Mouse (Mus musculus) kidney, embryonic 14.5 days (tissue): ENCODE results near the gene Cdc42ep4. TPM values are rescaled to one million over a fixed set of nuclear protein-coding genes. Genes with fewer than 3 reads are reported as not detected.

ENCODE experiments used
- ATAC-seq: fragments of 200-750 bp; cut with Nextera tagmentation; 2 replicates; pipeline ENCODE4 v1.8.0; 2017; ENCODE audit warnings: moderate number of reproducible peaks, mild to moderate bottlenecking, moderate TSS enrichment, moderate library complexity; ENCODE audit not compliant: low FRiP score, low TSS enrichment
- H3K27ac ChIP-seq: fragments of 300-500 bp; sonication (generic); 2 replicates; pipeline ENCODE4 v1.5.1; 2014; ENCODE audit warnings: low read depth, mild to moderate bottlenecking, low read length, moderate library complexity, mixed read lengths
- H3K27me3 ChIP-seq: fragments of 300-500 bp; sonication (generic); 2 replicates; pipeline ENCODE4 v1.6.1; 2014; ENCODE audit warnings: mild to moderate bottlenecking, low read length; ENCODE audit not compliant: control insufficient read depth, insufficient read depth
- H3K36me3 ChIP-seq: fragments of 300-500 bp; sonication (generic); 2 replicates; pipeline ENCODE4 v1.6.1; 2014; ENCODE audit warnings: low read length, mixed read lengths; ENCODE audit not compliant: control insufficient read depth, insufficient read depth
- H3K4me1 ChIP-seq: fragments of 300-500 bp; sonication (generic); 2 replicates; pipeline ENCODE4 v1.6.1; 2014; ENCODE audit warnings: low read length, mixed read lengths; ENCODE audit not compliant: control insufficient read depth, insufficient read depth
- H3K4me2 ChIP-seq: fragments of 300-500 bp; sonication (generic); replicated peaks from 2 replicates; pipeline ENCODE4 v1.6.1; 2014; ENCODE audit warnings: low read depth, mild to moderate bottlenecking, low read length
- H3K4me3 ChIP-seq: fragments of 300-500 bp; sonication (generic); 2 replicates; pipeline ENCODE4 v1.5.1; 2014; ENCODE audit warnings: mild to moderate bottlenecking, low read length
- H3K9ac ChIP-seq: fragments of 300-500 bp; sonication (generic); 2 replicates; pipeline ENCODE4 v1.6.1; 2014; ENCODE audit warnings: low read depth, mild to moderate bottlenecking, low read length, moderate library complexity
- H3K9me3 ChIP-seq: fragments of 300-500 bp; sonication (generic); 2 replicates; pipeline ENCODE4 v1.6.1; 2016; ENCODE audit warnings: low read length; ENCODE audit not compliant: control insufficient read depth
- WGBS: fragments of 180-500 bp; shearing (Covaris S2); extraction: QIAGEN DNeasy Blood & Tissue Kit; methylation state at CpG from one replicate; pipeline ENCODE4 v1.1.7; 2014; 5-methylcytosine and 5-hydroxymethylcytosine counted together
- polyA plus RNA-seq: library from polyadenylated mRNA; unstranded; fragments of >200 nt; fragmentation: Nextera tagmentation; extraction: Ambion mirVana; gene quantifications from 2 replicates; pipeline ENCODE4 v1.2.1, GENCODE M21; 2014

The Cdc42ep4 gene
- polyA plus RNA-seq, 1 experiment from 2014 or later, result 45.4 TPM

DNA sequence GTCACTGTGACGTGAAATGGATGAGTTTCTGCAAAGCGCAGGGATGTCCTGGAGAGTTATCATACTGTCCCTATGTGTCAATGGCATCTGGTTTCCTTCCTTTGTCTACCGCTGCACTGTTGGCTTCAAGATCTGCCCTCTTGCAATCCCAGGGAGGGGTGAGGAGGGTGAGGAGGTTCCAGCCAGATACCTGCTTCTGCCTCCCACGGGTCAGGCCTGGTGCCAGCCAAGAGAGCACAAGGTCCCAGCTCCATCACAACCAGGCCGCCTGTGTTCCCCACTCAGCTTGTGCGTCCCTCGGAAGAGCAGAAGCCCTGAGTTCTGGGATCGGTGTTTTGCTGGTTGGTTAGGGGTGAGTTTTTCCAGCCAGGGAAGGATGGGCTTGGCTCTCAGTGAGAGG is 15.6 kb upstream of the Cdc42ep4 start:
- no peak overlapping the region for H3K4me3 ChIP-seq

DNA sequence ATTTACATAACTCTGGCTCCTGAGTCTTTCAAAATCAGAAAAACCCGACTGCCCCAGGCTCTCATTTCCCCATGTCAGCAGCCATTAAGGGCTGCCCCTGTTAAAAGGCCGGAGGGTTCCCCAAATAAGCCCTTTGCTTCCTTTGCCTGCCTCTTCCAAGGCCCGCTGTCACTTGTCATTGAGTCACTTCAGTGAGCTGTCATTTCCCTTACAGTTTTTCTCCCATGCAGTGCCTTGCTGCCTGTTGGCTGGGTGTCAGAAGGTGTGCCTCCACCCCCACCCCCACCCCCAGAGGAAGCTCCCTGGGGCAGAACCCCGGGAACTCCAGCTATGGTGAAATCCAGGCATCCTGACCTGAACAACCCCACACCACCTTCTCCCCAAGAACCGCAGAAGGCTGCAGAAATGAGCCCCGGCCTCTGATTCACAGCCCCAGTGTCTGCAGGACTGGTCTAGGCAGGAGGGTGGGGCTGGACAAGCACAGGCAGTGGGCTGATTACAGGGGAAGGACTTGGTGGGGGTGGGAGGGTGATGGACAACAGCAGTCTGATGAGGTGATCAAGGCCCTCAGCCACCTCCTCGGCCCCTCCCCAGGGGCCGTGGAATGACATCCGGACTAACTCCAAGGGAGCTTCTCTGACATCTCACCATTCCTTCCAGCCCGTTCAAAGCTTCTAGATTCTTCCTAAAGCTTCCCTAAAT is 14.8 kb upstream of the Cdc42ep4 start:
- H3K4me3 ChIP-seq, result no peak overlapping the region
- no peak for ATAC-seq
- H3K27me3 ChIP-seq, result no peaks in the 10 kb centered on the region
- H3K4me2 ChIP-seq, result no peak overlapping the region
- H3K4me1 ChIP-seq, result peaks cover 26% of the 10 kb centered on the region
- no peak overlapping the region for H3K9ac ChIP-seq
- 31% methylated on average over 10 of the region's 10 CpGs for WGBS
- no peaks in the 10 kb centered on the region for H3K36me3 ChIP-seq
- no peak overlapping the region; the same call in 1 of the 2 replicates for H3K27ac ChIP-seq
- H3K9me3 ChIP-seq, result no peaks in the 10 kb centered on the region

More for the DNA sequence above, 15.6 kb upstream of the Cdc42ep4 start:
- no peaks in the 10 kb centered on the region for H3K36me3 ChIP-seq
- ATAC-seq, result peak; percentile 12; the same call in 1 of the 2 replicates
- H3K4me2 ChIP-seq, result no peak overlapping the region
- no peak overlapping the region; the same call in 1 of the 2 replicates for H3K9ac ChIP-seq
- no peaks in the 10 kb centered on the region for H3K27me3 ChIP-seq
- WGBS, result 44% methylated on average over 8 of the region's 8 CpGs
- peaks cover 26% of the 10 kb centered on the region for H3K4me1 ChIP-seq
- no peaks in the 10 kb centered on the region for H3K9me3 ChIP-seq
- H3K27ac ChIP-seq, result peak overlapping the region; percentile 59; the same call in 1 of the 2 replicates

DNA sequence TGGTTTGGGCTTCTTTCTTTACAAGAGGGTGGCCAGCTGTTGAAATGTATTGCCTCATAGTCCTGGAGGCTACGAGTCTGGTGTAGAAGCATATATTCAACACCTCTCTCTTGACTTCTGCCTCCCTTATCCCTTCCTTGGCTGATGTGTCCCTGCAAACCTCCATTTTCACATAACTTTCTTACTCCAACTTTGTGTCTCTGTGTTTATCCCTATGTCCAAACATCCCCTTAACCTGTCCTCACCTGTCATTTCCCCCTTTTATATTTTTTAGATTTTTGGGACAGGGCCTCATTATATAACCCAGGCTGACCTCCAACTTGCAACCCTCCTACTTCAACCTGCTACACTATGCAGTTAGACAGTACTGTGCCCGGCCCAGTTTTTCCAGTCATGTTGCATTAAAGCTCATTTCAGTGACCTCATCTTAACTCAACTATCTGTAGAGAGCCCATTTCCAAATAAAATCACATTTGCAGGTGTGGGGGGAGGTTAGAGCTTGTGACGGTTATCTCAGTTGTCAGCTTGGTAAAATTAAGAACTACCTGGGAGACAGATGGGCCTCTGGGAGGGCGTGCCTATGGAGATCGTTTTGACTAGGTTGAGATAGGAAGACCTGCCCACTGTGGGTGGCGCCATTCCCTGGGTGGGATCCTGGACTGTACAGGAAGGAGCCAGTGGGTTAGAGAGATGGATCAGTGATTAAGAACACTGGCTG is 12.6 kb upstream of the Cdc42ep4 start:
- Histone ChIP-seq H3K4me1 (peaks cover 26% of the 10 kb centered on the region), H3K9me3 (no peaks in the 10 kb centered on the region), H3K27me3 (no peaks in the 10 kb centered on the region), H3K36me3 (no peaks in the 10 kb centered on the region), H3K4me3 (no peak overlapping the region), H3K27ac (no peak overlapping the region), H3K9ac (no peak overlapping the region), H3K4me2 (no peak overlapping the region)
- ATAC-seq, result no peak
- 83% methylated on average over 6 of the region's 6 CpGs for WGBS

DNA sequence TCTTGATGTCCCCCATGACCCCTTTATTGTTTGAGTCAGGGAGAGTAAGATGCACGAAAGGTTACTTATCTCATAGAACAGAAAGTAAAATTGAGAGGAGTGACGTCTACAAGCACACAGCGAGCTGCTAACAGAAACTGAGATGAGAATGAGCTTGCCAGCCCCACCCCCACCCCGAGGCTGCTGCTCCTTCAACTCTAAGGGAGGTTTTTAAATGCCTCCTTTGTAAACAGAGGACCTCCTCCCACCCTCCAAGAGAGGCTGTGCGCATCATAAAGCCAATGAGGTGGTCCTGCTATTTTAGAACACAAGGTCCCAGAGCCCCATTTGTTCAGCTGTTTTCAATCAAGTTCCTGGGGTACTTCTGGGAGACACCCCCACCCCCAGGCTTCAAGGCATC is 11.8 kb upstream of the Cdc42ep4 start:
- Histone ChIP-seq H3K9me3 (no peaks in the 10 kb centered on the region), H3K4me3 (no peak overlapping the region), H3K36me3 (no peaks in the 10 kb centered on the region), H3K4me2 (peak overlapping the region; percentile 9; the same call in 1 of the 2 replicates), H3K4me1 (peaks cover 26% of the 10 kb centered on the region), H3K27ac (no peak overlapping the region), H3K27me3 (no peaks in the 10 kb centered on the region), H3K9ac (no peak overlapping the region)
- WGBS, result 11% methylated on average over 5 of the region's 5 CpGs
- peak; percentile 36; the same call in 1 of the 2 replicates for ATAC-seq

DNA sequence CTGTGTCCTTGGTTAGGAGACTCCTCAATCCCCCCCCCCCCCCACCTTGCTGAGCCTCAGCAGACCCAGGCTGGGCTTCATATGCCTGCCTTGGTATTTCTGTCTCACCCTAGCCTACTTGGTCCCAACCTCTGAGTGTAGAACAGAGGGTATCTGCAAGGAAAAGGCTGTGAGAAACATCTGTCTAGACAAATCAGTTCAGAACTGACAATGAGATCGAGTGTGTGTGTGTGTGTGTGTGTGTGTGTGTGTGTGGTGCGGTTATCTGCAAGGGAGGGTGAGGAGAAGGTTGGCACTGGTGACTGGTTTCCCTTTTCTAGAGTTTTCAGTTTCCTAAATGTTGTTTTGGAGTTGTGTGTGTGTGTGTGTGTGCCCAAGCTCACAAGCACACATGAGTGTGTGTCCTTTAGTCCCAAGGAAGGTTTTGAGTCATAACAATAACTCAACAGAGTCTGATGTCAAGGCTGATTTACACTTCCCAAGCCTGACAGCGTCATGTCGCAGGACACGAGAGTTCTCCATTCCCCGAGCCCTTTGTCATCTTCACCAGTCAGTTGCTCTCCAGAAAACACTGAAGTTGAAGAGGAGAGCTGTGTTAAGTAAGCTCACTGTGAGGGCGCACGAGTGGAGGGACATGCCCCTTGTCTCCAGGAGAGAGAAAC is 10.6 kb upstream of the Cdc42ep4 start:
- no peaks in the 10 kb centered on the region for H3K36me3 ChIP-seq
- H3K4me2 ChIP-seq, result no peak overlapping the region
- H3K4me3 ChIP-seq, result no peak overlapping the region
- peaks cover 21% of the 10 kb centered on the region for H3K4me1 ChIP-seq
- WGBS, result 69% methylated on average over 8 of the region's 8 CpGs
- no peaks in the 10 kb centered on the region for H3K9me3 ChIP-seq
- H3K27me3 ChIP-seq, result no peaks in the 10 kb centered on the region
- no peak overlapping the region for H3K27ac ChIP-seq
- no peak overlapping the region for H3K9ac ChIP-seq
- ATAC-seq, result no peak

DNA sequence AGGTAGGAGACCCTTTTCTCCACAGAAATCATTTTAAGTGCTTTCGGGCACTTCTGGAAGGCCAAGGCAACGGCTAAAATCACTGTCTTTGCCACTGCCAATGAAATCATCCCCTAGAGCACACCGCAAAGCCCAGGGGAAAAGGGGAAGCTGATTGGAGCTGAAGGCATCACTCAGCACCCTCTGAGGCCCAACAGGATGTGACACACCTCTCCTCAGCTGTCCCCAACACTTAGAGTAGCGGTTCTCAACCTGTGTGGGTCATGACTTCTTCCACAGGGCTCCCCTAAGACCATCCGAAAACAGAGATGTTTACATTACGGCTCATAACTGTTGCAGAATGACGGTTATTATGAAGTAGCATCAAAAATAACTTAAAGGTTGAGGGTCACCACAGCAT is 10.0 kb upstream of the Cdc42ep4 start:
- peaks cover 14% of the 10 kb centered on the region for H3K4me1 ChIP-seq
- no peaks in the 10 kb centered on the region for H3K27me3 ChIP-seq
- H3K27ac ChIP-seq, result no peak overlapping the region
- no peak for ATAC-seq
- WGBS, result 86% methylated on average over 7 of the region's 7 CpGs
- H3K4me2 ChIP-seq, result no peak overlapping the region
- no peak overlapping the region for H3K4me3 ChIP-seq
- H3K36me3 ChIP-seq, result no peaks in the 10 kb centered on the region
- no peak overlapping the region for H3K9ac ChIP-seq
- H3K9me3 ChIP-seq, result no peaks in the 10 kb centered on the region

DNA sequence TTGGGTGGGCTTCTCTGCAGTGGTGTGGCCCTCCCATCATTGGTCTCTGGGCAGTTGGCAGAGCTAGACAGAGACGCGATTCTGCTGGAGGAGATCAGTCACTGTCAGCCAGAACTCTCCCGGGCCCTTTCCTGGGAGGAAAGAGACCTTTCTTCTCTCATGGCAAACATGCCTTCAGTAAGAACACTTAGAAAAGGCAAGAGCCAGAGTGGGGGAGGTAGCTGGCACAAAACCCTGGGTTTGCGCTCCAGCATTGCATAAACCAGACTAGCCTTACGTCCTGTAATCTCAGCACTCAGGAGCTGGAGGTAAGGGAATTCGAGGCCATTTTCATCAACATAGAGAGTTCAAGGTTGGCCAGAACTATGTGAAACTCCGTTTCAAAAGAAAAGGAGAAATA is 8.8 kb upstream of the Cdc42ep4 start:
- ATAC-seq, result no peak
- Histone ChIP-seq H3K27me3 (no peaks in the 10 kb centered on the region), H3K9me3 (no peaks in the 10 kb centered on the region), H3K4me1 (peaks cover 6% of the 10 kb centered on the region), H3K9ac (no peak overlapping the region), H3K27ac (no peak overlapping the region), H3K4me3 (no peak overlapping the region), H3K4me2 (no peak overlapping the region), H3K36me3 (no peaks in the 10 kb centered on the region)
- 59% methylated on average over 7 of the region's 7 CpGs for WGBS

DNA sequence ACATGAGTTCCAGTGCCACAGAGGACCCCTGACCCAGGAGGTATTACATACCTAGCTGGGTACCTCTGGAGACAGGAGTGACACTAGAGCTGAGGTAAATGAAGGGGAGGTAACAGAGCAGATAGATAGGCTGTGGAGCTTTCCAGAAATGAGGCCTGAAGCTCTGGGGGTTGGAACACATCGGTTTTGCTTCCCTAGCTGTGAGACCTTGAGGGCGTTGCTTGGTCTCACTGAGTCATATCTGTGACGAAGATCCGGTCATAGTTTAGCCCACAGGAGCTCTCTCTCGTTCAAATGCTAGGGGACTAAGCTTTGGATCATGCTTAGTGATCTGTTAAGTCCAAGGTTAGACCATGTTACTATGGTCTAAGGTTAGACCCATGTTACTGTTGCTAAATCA is 7.2 kb upstream of the Cdc42ep4 start:
- no peak for ATAC-seq
- no peaks in the 10 kb centered on the region for H3K27me3 ChIP-seq
- 90% methylated on average over 5 of the region's 5 CpGs for WGBS
- H3K27ac ChIP-seq, result no peak overlapping the region
- H3K4me2 ChIP-seq, result no peak overlapping the region
- H3K9me3 ChIP-seq, result no peaks in the 10 kb centered on the region
- no peak overlapping the region for H3K4me3 ChIP-seq
- H3K4me1 ChIP-seq, result peaks cover 4% of the 10 kb centered on the region
- H3K9ac ChIP-seq, result no peak overlapping the region
- no peaks in the 10 kb centered on the region for H3K36me3 ChIP-seq

DNA sequence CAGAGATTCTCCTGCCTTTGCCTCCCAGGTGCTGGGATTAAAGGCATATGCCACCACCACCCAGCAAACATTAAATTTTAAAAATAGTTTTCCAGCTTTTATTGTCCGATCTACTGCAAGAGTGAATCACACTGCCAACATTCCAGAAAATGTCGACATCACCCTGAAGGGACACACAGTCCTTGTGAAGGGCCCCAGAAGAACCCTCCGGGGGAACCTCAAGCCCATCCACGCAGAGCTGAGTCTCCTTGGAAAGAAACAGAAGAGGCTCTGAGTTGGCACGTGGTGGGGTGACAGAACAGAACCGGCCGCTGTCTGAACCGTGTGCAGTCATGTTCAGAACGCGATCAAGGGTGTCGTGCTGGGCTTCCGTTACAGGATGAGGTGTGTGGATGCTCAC is 4.9 kb upstream of the Cdc42ep4 start:
- 95% methylated on average over 12 of the region's 12 CpGs for WGBS
- Histone ChIP-seq H3K4me2 (no peak overlapping the region), H3K36me3 (no peaks in the 10 kb centered on the region), H3K9me3 (no peaks in the 10 kb centered on the region), H3K4me1 (peaks cover 5% of the 10 kb centered on the region; the same call in 1 of the 2 replicates), H3K27ac (no peak overlapping the region), H3K27me3 (no peaks in the 10 kb centered on the region), H3K4me3 (no peak overlapping the region), H3K9ac (no peak overlapping the region)
- no peak for ATAC-seq
